In genomic region chr1:119053402-119053841, GRCm38 (mm10) we compare ENCODE assay signal across 8 mouse cellular contexts. TPM values are rescaled to one million over a fixed set of nuclear protein-coding genes. Genes with fewer than 3 reads are reported as not detected.
DNase-seq lines count a peak whose midpoint lies in the region; ATAC-seq and TF ChIP-seq lines count a peak whose summit lies in the region.

Gene Gli2 (minus strand): TSS chr1:119053619.

- peaks cover 57% of the 10 kb centered on the region for H3K4me1 ChIP-seq in hindbrain, embryonic 15.5 days (replicated peaks)

- no peaks in the 10 kb centered on the region for H3K36me3 ChIP-seq in hindbrain, embryonic 15.5 days

- H3K9ac ChIP-seq in hindbrain, embryonic 15.5 days: peak within 1 kb of the TSS; percentile 37

- H3K27ac ChIP-seq in gastrocnemius, adult 2 months: peak within 1 kb of the TSS; percentile 83
- H3K27ac ChIP-seq in hindbrain, embryonic 15.5 days (replicated peaks): peak within 1 kb of the TSS; percentile 77

- intact Hi-C loops in gastrocnemius, adult 2 months (cut with DNase I): loop anchor here (2.0 to 10.0 kb wide), 4 partner anchors 53 to 279 kb away; no protein-coding TSS in a partner anchor

- DNase-seq in ZHBTc4 (ENCODE audit: low read depth, low spot score): peak; percentile 96
- peak; percentile 74 to 91 for DNase-seq in cerebellum, postnatal 4 days (ENCODE audit: low spot score in 2 of 2)
- peak; percentile 91 for DNase-seq in gastrocnemius, adult 2 months
- peak; percentile 52 for DNase-seq in left cerebral cortex, adult 11 months (ENCODE audit: low spot score)
- peak; percentile 80 for DNase-seq in lung, postnatal 14 days
- DNase-seq in right cerebral cortex, adult 18-20 months: peak; percentile 87
- DNase-seq in urinary bladder, postnatal 36 days (ENCODE audit: low spot score in 2 of 2): peak; percentile 68 to 83

- WGBS in hindbrain, embryonic 15.5 days: under 1% methylated on average over 42 of the region's 42 CpGs

- TF ChIP-seq CTCF in gastrocnemius, adult 2 months (IDR thresholded peaks at IDR 0.05): peak; percentile 81; the same call in 1 of the 2 replicates

- H3K27me3 ChIP-seq in hindbrain, embryonic 15.5 days: peaks cover 36% of the 10 kb centered on the region

- H3K9me3 ChIP-seq in hindbrain, embryonic 15.5 days: no peaks in the 10 kb centered on the region

- peak; percentile 88 for ATAC-seq in hindbrain, embryonic 15.5 days (ENCODE audit: low FRiP score, low read depth)

- peak within 1 kb of the TSS; percentile 82 for H3K4me3 ChIP-seq in gastrocnemius, adult 2 months
- H3K4me3 ChIP-seq in hindbrain, embryonic 15.5 days: peak within 1 kb of the TSS; percentile 49

- H3K4me2 ChIP-seq in hindbrain, embryonic 15.5 days: peak within 1 kb of the TSS; percentile 91

RNA-seq across cellular contexts. Expression of gene Gli2, which starts in this region (rescaled TPM):
- 1 to 10 TPM in 1 of 2 experiments, under 1 TPM in 1; 0.94 to 1.4 TPM for total RNA-seq in gastrocnemius, adult 2 months (2021)
- polyA plus RNA-seq in hindbrain, embryonic 15.5 days (2015; fragmentation: Nextera tagmentation; extraction: Ambion mirVana): 2.5 TPM in 2 replicates

Comparison
In these comparisons a context has a peak if more than half of its experiments do, and no peak if none do; other contexts are left out.
1. Peak in every context shown above with its lines: DNase-seq, ATAC-seq, H3K4me3 ChIP-seq and H3K27ac ChIP-seq.